Mouse (Mus musculus): ENCODE results near the gene Coro1a. TPM values are rescaled to one million over a fixed set of nuclear protein-coding genes. Genes with fewer than 3 reads are reported as not detected.

Gene Coro1a
- polyA plus RNA-seq, 1 experiment from 2014 or later, result 14.6 TPM

DNA sequence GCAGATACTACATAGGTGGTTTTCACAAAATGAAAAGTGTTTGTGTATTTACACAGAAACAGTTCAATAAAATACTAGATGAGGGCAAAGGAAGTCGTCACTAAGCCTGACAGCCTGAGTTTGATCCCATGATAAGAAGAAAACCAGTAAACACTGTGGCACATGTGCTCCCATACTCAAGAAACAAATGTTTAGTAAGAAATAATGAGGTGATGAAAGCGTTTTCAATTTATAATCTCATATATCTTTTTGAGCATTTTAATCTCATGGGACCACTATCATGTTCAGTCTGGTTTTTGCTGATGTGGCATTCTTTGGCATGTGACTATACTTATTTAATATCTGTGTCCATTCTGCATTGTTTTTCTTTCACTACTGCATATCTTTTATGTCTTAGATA, 53.6 kb downstream of the Coro1a start:
- H3K4me2 ChIP-seq (ENCODE audit: low read length), result no peak overlapping the region
- H3K36me3 ChIP-seq (ENCODE audit: insufficient read depth, low read length), result no peaks in the 10 kb centered on the region
- H3K9me3 ChIP-seq (replicated peaks; ENCODE audit: low read length), result no peaks in the 10 kb centered on the region
- no peak overlapping the region for H3K27ac ChIP-seq
- no peaks in the 10 kb centered on the region for H3K4me1 ChIP-seq (replicated peaks; ENCODE audit: insufficient read depth, low read length)
- H3K4me3 ChIP-seq (replicated peaks; ENCODE audit: low read depth, low read length), result no peak overlapping the region
- WGBS, result 77% methylated on average over 2 of the region's 2 CpGs
- no peak for TF ChIP-seq CTCF (IDR thresholded peaks at IDR 0.05; ENCODE audit: low read depth)
- ATAC-seq (replicated peaks; ENCODE audit: low FRiP score, low read depth), result no peak
- no peaks in the 10 kb centered on the region for H3K27me3 ChIP-seq (ENCODE audit: insufficient read depth, low read length)
- DNase-seq (ENCODE audit: low spot score), result no peak
- H3K9ac ChIP-seq (ENCODE audit: low read depth, low read length), result no peak overlapping the region

DNA sequence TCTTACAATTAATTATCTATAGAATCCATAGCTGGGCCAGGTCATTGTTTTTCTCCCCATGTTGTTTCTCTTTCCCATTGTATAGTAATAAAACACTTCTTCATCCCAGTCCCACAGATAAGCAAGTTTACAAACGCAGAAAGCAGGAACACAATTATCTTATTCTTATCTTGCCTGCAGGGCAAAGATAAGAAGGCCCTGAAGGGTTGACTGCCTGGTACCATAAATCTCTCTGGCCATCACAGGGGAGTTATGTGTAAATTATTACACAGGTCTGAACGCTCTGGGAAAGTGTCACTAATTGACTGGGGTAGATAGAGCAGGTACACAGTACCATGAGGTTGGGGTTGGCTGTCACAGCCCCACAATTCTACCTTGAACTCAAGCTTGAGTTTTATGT, 56.7 kb downstream of the Coro1a start:
- no peak for DNase-seq (ENCODE audit: low spot score)
- no peak for ATAC-seq (replicated peaks; ENCODE audit: low FRiP score, low read depth)
- WGBS, result 52% methylated on average over 2 of the region's 2 CpGs
- TF ChIP-seq CTCF (IDR thresholded peaks at IDR 0.05; ENCODE audit: low read depth), result no peak
- Histone ChIP-seq H3K4me1 (replicated peaks; ENCODE audit: insufficient read depth, low read length) (no peaks in the 10 kb centered on the region), H3K27ac (no peak overlapping the region), H3K36me3 (ENCODE audit: insufficient read depth, low read length) (no peaks in the 10 kb centered on the region), H3K9ac (ENCODE audit: low read depth, low read length) (no peak overlapping the region), H3K9me3 (replicated peaks; ENCODE audit: low read length) (no peaks in the 10 kb centered on the region), H3K4me3 (replicated peaks; ENCODE audit: low read depth, low read length) (no peak overlapping the region), H3K4me2 (ENCODE audit: low read length) (no peak overlapping the region), H3K27me3 (ENCODE audit: insufficient read depth, low read length) (no peaks in the 10 kb centered on the region)

Other genes with a start within 250 kb of the Coro1a start
- gene Atp2a1, start 244.7 kb downstream of the Coro1a start, polyA plus RNA-seq (2015; fragmentation: Nextera tagmentation; extraction: Ambion mirVana), result 0.45 and 0.71 TPM in 2 replicates
- 44.1 and 44.8 TPM in 2 replicates for gene Sh2b1, start 232.4 kb downstream of the Coro1a start, polyA plus RNA-seq (2015; fragmentation: Nextera tagmentation; extraction: Ambion mirVana)
- gene Tufm, start 220.4 kb downstream of the Coro1a start, polyA plus RNA-seq (2015; fragmentation: Nextera tagmentation; extraction: Ambion mirVana), result 117 and 134 TPM in 2 replicates
- gene Atxn2l, start 204.3 kb downstream of the Coro1a start, polyA plus RNA-seq (2015; fragmentation: Nextera tagmentation; extraction: Ambion mirVana), result 30.2 and 30.3 TPM in 2 replicates
- 213 and 217 TPM in 2 replicates for gene Eif3c, start 141.4 kb downstream of the Coro1a start, polyA plus RNA-seq (2015; fragmentation: Nextera tagmentation; extraction: Ambion mirVana)
- gene Apobr, start 122.8 kb downstream of the Coro1a start, polyA plus RNA-seq (2015; fragmentation: Nextera tagmentation; extraction: Ambion mirVana), result 1.2 and 1.3 TPM in 2 replicates
- 34.4 and 36.9 TPM in 2 replicates for gene Cln3, start 122.0 kb downstream of the Coro1a start, polyA plus RNA-seq (2015; fragmentation: Nextera tagmentation; extraction: Ambion mirVana)
- gene Il27, start 112.8 kb downstream of the Coro1a start, polyA plus RNA-seq (2015; fragmentation: Nextera tagmentation; extraction: Ambion mirVana), result not detected in 2 replicates
- 24.5 and 24.8 TPM in 2 replicates for gene Nupr1, start 76.9 kb downstream of the Coro1a start, polyA plus RNA-seq (2015; fragmentation: Nextera tagmentation; extraction: Ambion mirVana)
- 37.8 and 38.6 TPM in 2 replicates for gene Sgf29, start 58.5 kb downstream of the Coro1a start, polyA plus RNA-seq (2015; fragmentation: Nextera tagmentation; extraction: Ambion mirVana)
- gene Sult1a1, start 31.4 kb downstream of the Coro1a start, polyA plus RNA-seq (2015; fragmentation: Nextera tagmentation; extraction: Ambion mirVana), result 13.4 and 17.3 TPM in 2 replicates
- gene Bola2, start 12.4 kb downstream of the Coro1a start, polyA plus RNA-seq (2015; fragmentation: Nextera tagmentation; extraction: Ambion mirVana), result 140 and 145 TPM in 2 replicates
- gene Slx1b, start 12.0 kb downstream of the Coro1a start, polyA plus RNA-seq (2015; fragmentation: Nextera tagmentation; extraction: Ambion mirVana), result 7.1 and 9.0 TPM in 2 replicates
- gene Mapk3, start 51.8 kb upstream of the Coro1a start, polyA plus RNA-seq (2015; fragmentation: Nextera tagmentation; extraction: Ambion mirVana), result 63.0 and 66.1 TPM in 2 replicates
- 3.7 and 6.4 TPM in 2 replicates for gene Gdpd3, start 58.5 kb upstream of the Coro1a start, polyA plus RNA-seq (2015; fragmentation: Nextera tagmentation; extraction: Ambion mirVana)
- gene Ypel3, start 69.2 kb upstream of the Coro1a start, polyA plus RNA-seq (2015; fragmentation: Nextera tagmentation; extraction: Ambion mirVana), result 158 and 188 TPM in 2 replicates
- gene Tbx6, start 73.7 kb upstream of the Coro1a start, polyA plus RNA-seq (2015; fragmentation: Nextera tagmentation; extraction: Ambion mirVana), result 0.21 and 0.26 TPM in 2 replicates
- 189 and 192 TPM in 2 replicates for gene Ppp4c, start 84.7 kb upstream of the Coro1a start, polyA plus RNA-seq (2015; fragmentation: Nextera tagmentation; extraction: Ambion mirVana)
- 0.11 and 0.14 TPM in 2 replicates for gene Fam57b, start 89.9 kb upstream of the Coro1a start, polyA plus RNA-seq (2015; fragmentation: Nextera tagmentation; extraction: Ambion mirVana)
- gene 4930451I11Rik, start 123.9 kb upstream of the Coro1a start, polyA plus RNA-seq (2015; fragmentation: Nextera tagmentation; extraction: Ambion mirVana), result 0.37 TPM in 1 of 2 replicates, not detected in the other
- 7.6 and 7.7 TPM in 2 replicates for gene Doc2a, start 139.6 kb upstream of the Coro1a start, polyA plus RNA-seq (2015; fragmentation: Nextera tagmentation; extraction: Ambion mirVana)
- 16.3 and 20.5 TPM in 2 replicates for gene Hirip3, start 154.2 kb upstream of the Coro1a start, polyA plus RNA-seq (2015; fragmentation: Nextera tagmentation; extraction: Ambion mirVana)
- 67.1 and 68.7 TPM in 2 replicates for gene Ino80e, start 154.6 kb upstream of the Coro1a start, polyA plus RNA-seq (2015; fragmentation: Nextera tagmentation; extraction: Ambion mirVana)
- 26.2 and 30.0 TPM in 2 replicates for gene Taok2, start 176.9 kb upstream of the Coro1a start, polyA plus RNA-seq (2015; fragmentation: Nextera tagmentation; extraction: Ambion mirVana)
- gene Tmem219, start 215.1 kb upstream of the Coro1a start, polyA plus RNA-seq (2015; fragmentation: Nextera tagmentation; extraction: Ambion mirVana), result 48.6 and 51.9 TPM in 2 replicates
- gene Kctd13, start 221.1 kb upstream of the Coro1a start, polyA plus RNA-seq (2015; fragmentation: Nextera tagmentation; extraction: Ambion mirVana), result 15.7 and 17.3 TPM in 2 replicates
- 0.13 TPM in 1 of 2 replicates, not detected in the other for gene Asphd1, start 241.8 kb upstream of the Coro1a start, polyA plus RNA-seq (2015; fragmentation: Nextera tagmentation; extraction: Ambion mirVana)
- 1.2 and 1.7 TPM in 2 replicates for gene Sez6l2, start 242.8 kb upstream of the Coro1a start, polyA plus RNA-seq (2015; fragmentation: Nextera tagmentation; extraction: Ambion mirVana)

All from kidney, postnatal 0 days (tissue).